Mouse (Mus musculus): ENCODE results near the gene Crybg2. TPM values are rescaled to one million over a fixed set of nuclear protein-coding genes. Genes with fewer than 3 reads are reported as not detected.

Crybg2 gene
- polyA plus RNA-seq, 1 experiment from 2014 or later = 1.1 TPM

GRCm38 (mm10) chr4:134061944-134062446, 1.4 kb downstream of the Crybg2 start:
- Histone ChIP-seq H3K27ac (no peak overlapping the region), H3K36me3 (no peaks in the 10 kb centered on the region), H3K4me2 (replicated peaks) (no peak overlapping the region), H3K9ac (replicated peaks) (no peak overlapping the region), H3K4me1 (replicated peaks) (no peaks in the 10 kb centered on the region), H3K4me3 (replicated peaks) (no peak overlapping the region), H3K9me3 (no peaks in the 10 kb centered on the region), H3K27me3 (peaks cover 23% of the 10 kb centered on the region)
- no peak for ATAC-seq
- 62% methylated on average over 8 of the region's 8 CpGs for WGBS

GRCm38 (mm10) chr4:134062561-134062960, 1.9 kb downstream of the Crybg2 start:
- WGBS = 72% methylated on average over 8 of the region's 8 CpGs
- peaks cover 23% of the 10 kb centered on the region for H3K27me3 ChIP-seq
- no peaks in the 10 kb centered on the region for H3K4me1 ChIP-seq (replicated peaks)
- no peaks in the 10 kb centered on the region for H3K36me3 ChIP-seq
- H3K9me3 ChIP-seq = no peaks in the 10 kb centered on the region
- no peak overlapping the region for H3K9ac ChIP-seq (replicated peaks)
- ATAC-seq = no peak
- H3K4me2 ChIP-seq (replicated peaks) = no peak overlapping the region
- no peak overlapping the region for H3K4me3 ChIP-seq (replicated peaks)
- H3K27ac ChIP-seq = no peak overlapping the region

- WGBS = 19% methylated on average over 23 of the region's 23 CpGs
- H3K27ac ChIP-seq = no peak overlapping the region
- H3K4me3 ChIP-seq (replicated peaks) = no peak overlapping the region
- H3K36me3 ChIP-seq = no peaks in the 10 kb centered on the region
- no peak for ATAC-seq
- H3K4me1 ChIP-seq (replicated peaks) = no peaks in the 10 kb centered on the region
- no peaks in the 10 kb centered on the region for H3K9me3 ChIP-seq
- peaks cover 17% of the 10 kb centered on the region for H3K27me3 ChIP-seq
- H3K9ac ChIP-seq (replicated peaks) = no peak overlapping the region; the same call in 1 of the 2 replicates
- no peak overlapping the region for H3K4me2 ChIP-seq (replicated peaks)
Measured at GRCm38 (mm10) chr4:134065431-134066004, 4.9 kb downstream of the Crybg2 start.

- Histone ChIP-seq H3K4me2 (replicated peaks) (no peak overlapping the region), H3K9me3 (no peaks in the 10 kb centered on the region), H3K9ac (replicated peaks) (no peak overlapping the region), H3K4me1 (replicated peaks) (no peaks in the 10 kb centered on the region), H3K36me3 (no peaks in the 10 kb centered on the region), H3K4me3 (replicated peaks) (no peak overlapping the region), H3K27me3 (peaks cover 15% of the 10 kb centered on the region), H3K27ac (no peak overlapping the region)
- 94% methylated on average over 8 of the region's 8 CpGs for WGBS
- ATAC-seq = no peak
Measured at GRCm38 (mm10) chr4:134067383-134067782, 6.8 kb downstream of the Crybg2 start.

GRCm38 (mm10) chr4:134067833-134068544, 7.4 kb downstream of the Crybg2 start:
- Histone ChIP-seq H3K9ac (replicated peaks) (no peak overlapping the region), H3K27ac (no peak overlapping the region), H3K4me1 (replicated peaks) (no peaks in the 10 kb centered on the region), H3K4me2 (replicated peaks) (no peak overlapping the region), H3K36me3 (no peaks in the 10 kb centered on the region), H3K27me3 (peaks cover 15% of the 10 kb centered on the region), H3K9me3 (no peaks in the 10 kb centered on the region), H3K4me3 (replicated peaks) (no peak overlapping the region)
- ATAC-seq = no peak
- 78% methylated on average over 7 of the region's 7 CpGs for WGBS

- Histone ChIP-seq H3K27me3 (peaks cover 15% of the 10 kb centered on the region), H3K9ac (replicated peaks) (no peak overlapping the region), H3K4me3 (replicated peaks) (no peak overlapping the region), H3K4me1 (replicated peaks) (no peaks in the 10 kb centered on the region), H3K27ac (no peak overlapping the region), H3K9me3 (no peaks in the 10 kb centered on the region), H3K4me2 (replicated peaks) (no peak overlapping the region), H3K36me3 (no peaks in the 10 kb centered on the region)
- 86% methylated on average over 4 of the region's 4 CpGs for WGBS
- no peak for ATAC-seq
Measured at GRCm38 (mm10) chr4:134068793-134069580, 8.4 kb downstream of the Crybg2 start.

GRCm38 (mm10) chr4:134078694-134079093, 18.1 kb downstream of the Crybg2 start:
- WGBS = 34% methylated on average over 2 of the region's 3 CpGs
- Histone ChIP-seq H3K27ac (no peak overlapping the region), H3K9ac (replicated peaks) (no peak overlapping the region), H3K9me3 (no peaks in the 10 kb centered on the region), H3K27me3 (peaks cover 34% of the 10 kb centered on the region), H3K36me3 (no peaks in the 10 kb centered on the region), H3K4me3 (replicated peaks) (no peak overlapping the region), H3K4me2 (replicated peaks) (no peak overlapping the region), H3K4me1 (replicated peaks) (peaks cover 13% of the 10 kb centered on the region)
- 0 out of 2 replicates have a peak, but pooled peaks have one; percentile 47 for ATAC-seq

GRCm38 (mm10) chr4:134080674-134081073, 20.1 kb downstream of the Crybg2 start:
- Histone ChIP-seq H3K4me2 (replicated peaks) (no peak overlapping the region), H3K4me1 (replicated peaks) (peaks cover 13% of the 10 kb centered on the region), H3K27ac (no peak overlapping the region), H3K36me3 (no peaks in the 10 kb centered on the region), H3K27me3 (peaks cover 34% of the 10 kb centered on the region), H3K9ac (replicated peaks) (no peak overlapping the region), H3K4me3 (replicated peaks) (no peak overlapping the region), H3K9me3 (peaks cover 3% of the 10 kb centered on the region; the same call in 1 of the 2 replicates)
- WGBS = 81% methylated on average over 4 of the region's 4 CpGs
- ATAC-seq = no peak

GRCm38 (mm10) chr4:134081730-134082386, 21.2 kb downstream of the Crybg2 start:
- peaks cover 3% of the 10 kb centered on the region; the same call in 1 of the 2 replicates for H3K9me3 ChIP-seq
- H3K27ac ChIP-seq = no peak overlapping the region
- peak overlapping the region; percentile 73 for H3K4me2 ChIP-seq (replicated peaks)
- H3K36me3 ChIP-seq = no peaks in the 10 kb centered on the region
- peaks cover 34% of the 10 kb centered on the region for H3K27me3 ChIP-seq
- H3K4me1 ChIP-seq (replicated peaks) = peaks cover 13% of the 10 kb centered on the region
- H3K9ac ChIP-seq (replicated peaks) = peak overlapping the region; percentile 49
- under 1% methylated on average over 41 of the region's 41 CpGs for WGBS
- H3K4me3 ChIP-seq (replicated peaks) = peak overlapping the region; percentile 47
- peak; percentile 78 for ATAC-seq

GRCm38 (mm10) chr4:134082460-134082859, 21.8 kb downstream of the Crybg2 start:
- ATAC-seq = no peak
- no peak overlapping the region for H3K9ac ChIP-seq (replicated peaks)
- peaks cover 34% of the 10 kb centered on the region for H3K27me3 ChIP-seq
- 13% methylated on average over 7 of the region's 7 CpGs for WGBS
- peak overlapping the region; percentile 73 for H3K4me2 ChIP-seq (replicated peaks)
- no peak overlapping the region for H3K27ac ChIP-seq
- H3K4me1 ChIP-seq (replicated peaks) = peaks cover 13% of the 10 kb centered on the region
- H3K9me3 ChIP-seq = peaks cover 3% of the 10 kb centered on the region; the same call in 1 of the 2 replicates
- peak overlapping the region; percentile 47 for H3K4me3 ChIP-seq (replicated peaks)
- H3K36me3 ChIP-seq = no peaks in the 10 kb centered on the region

- peaks cover 9% of the 10 kb centered on the region for H3K4me1 ChIP-seq (replicated peaks)
- peaks cover 33% of the 10 kb centered on the region for H3K27me3 ChIP-seq
- H3K27ac ChIP-seq = no peak overlapping the region
- no peak overlapping the region for H3K4me2 ChIP-seq (replicated peaks)
- no peak overlapping the region for H3K9ac ChIP-seq (replicated peaks)
- 87% methylated on average over 4 of the region's 4 CpGs for WGBS
- H3K36me3 ChIP-seq = no peaks in the 10 kb centered on the region
- no peak for ATAC-seq
- H3K9me3 ChIP-seq = peaks cover 3% of the 10 kb centered on the region; the same call in 1 of the 2 replicates
- H3K4me3 ChIP-seq (replicated peaks) = no peak overlapping the region
Measured at GRCm38 (mm10) chr4:134084999-134085398, 24.4 kb downstream of the Crybg2 start.

Data from midbrain, embryonic 13.5 days (tissue).